Mouse (Mus musculus): ENCODE measurements around the gene B3galt2. TPM values are rescaled to one million over a fixed set of nuclear protein-coding genes. Genes with fewer than 3 reads are reported as not detected.

The B3galt2 gene
- polyA plus RNA-seq (2015; fragmentation: Nextera tagmentation; extraction: Ambion mirVana): 7.6 and 7.9 TPM in 2 replicates

DNA sequence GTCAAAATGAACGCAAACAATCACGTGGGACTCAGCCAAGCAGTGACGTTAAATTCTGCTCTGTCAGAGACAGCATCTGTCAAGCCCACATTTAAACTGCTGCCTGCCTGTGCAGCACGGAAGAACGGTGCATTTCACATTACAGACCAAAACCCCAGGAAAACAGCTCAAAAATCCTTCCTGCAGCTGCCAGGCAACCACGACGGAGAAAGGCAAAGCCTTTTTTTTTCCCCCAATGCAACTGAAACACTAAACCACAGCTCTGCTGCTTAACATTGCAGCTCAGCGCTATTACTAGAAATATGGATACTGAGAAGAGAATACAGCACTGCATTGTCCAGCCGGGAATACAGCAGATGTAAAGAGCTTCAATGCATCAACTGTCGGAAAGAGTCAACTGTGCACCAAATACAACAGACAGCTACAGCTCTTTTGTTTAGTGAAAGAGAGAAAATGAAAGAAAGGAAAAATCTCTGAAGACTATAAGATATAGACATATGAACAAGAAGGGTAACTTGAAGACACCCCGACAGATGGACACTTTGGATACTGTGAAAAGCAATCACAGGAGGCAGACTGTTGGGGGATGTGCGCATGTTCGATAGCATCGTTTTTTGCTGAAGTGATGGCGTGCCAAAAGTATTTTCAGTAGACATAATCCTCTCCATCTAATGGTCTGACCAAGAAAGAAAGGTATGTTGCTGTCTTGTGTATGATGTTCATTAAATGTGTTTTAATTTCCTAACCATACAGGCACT, at the start of gene B3galt2:
Gene B3galt2, plus strand, starts transcription at position 15 of the 758 bp plus-strand sequence.

DNA sequence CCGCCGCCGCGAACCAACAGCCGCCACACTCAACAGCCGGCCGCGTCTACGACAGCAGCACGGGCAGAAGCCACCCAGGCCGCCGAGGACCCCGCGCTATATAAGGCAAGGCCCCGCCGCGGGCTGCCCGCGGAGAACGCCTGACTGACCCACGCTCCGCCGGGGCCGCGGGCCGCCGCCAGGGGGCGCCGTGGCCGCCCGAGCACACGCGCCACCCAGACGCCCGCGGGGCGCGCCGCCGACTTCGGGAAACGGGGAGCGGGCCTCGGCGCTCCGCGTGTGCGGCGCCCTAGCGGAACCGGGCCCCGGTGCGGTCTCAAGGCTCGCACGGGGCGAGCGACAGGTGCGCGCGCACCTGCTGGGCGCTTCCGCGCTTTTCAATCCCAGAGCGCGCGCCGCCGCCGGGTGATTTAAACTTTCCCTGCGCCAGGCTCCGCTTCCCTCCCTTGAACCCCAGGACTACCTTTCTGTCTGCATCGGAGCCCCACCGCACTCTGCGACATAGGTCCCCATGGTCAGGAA, 62.3 kb downstream of the B3galt2 start, which contains the start of gene Cdc73:
Gene Cdc73, minus strand, starts transcription at position 153 of the 522 bp plus-strand sequence.

Other genes with a start within 250 kb of the B3galt2 start
- gene Cdc73, start 62.2 kb downstream of the B3galt2 start, polyA plus RNA-seq (2015; fragmentation: Nextera tagmentation; extraction: Ambion mirVana): 12.5 and 15.0 TPM in 2 replicates
- 120 and 137 TPM in 2 replicates for gene Glrx2, start 75.7 kb downstream of the B3galt2 start, polyA plus RNA-seq (2015; fragmentation: Nextera tagmentation; extraction: Ambion mirVana)
- 14.9 and 15.7 TPM in 2 replicates for gene Trove2, start 136.4 kb downstream of the B3galt2 start, polyA plus RNA-seq (2015; fragmentation: Nextera tagmentation; extraction: Ambion mirVana)
- 67.8 and 68.0 TPM in 2 replicates for gene Uchl5, start 136.6 kb downstream of the B3galt2 start, polyA plus RNA-seq (2015; fragmentation: Nextera tagmentation; extraction: Ambion mirVana)